Mouse (Mus musculus) urinary bladder, postnatal 10 days (tissue): ENCODE results near the gene Foxr2.

Experiments
- DNase-seq: peaks from one replicate; pipeline ENCODE4 v3.0.0; 2022; ENCODE audit warnings: low spot score

Gene Foxr2

GRCm38 (mm10) chrX:153118486-153118885, at the start of gene Foxr2:
Gene Foxr2, plus strand, starts transcription at chrX:153118786.
- DNase-seq, result no peak

DNA sequence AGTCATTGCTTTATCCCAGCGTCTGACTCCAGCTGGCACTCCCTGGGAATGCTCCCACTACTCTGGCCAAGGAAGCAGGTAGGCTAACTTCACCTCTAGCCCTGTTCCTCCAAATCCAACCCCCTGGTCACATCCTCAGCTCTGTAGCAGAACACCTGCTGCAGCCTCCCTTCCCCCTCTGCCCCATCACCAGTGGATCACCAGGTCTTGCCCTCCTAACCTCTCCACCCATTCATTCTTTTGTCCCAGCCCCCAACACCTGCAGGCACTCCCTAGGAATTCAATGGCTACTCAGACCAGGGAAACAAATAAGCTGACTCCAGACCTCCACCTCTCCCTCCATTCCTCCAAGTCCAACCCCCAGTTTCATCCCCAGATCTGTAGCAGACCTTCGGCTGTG, 427 bp downstream of the Foxr2 start:
- no peak for DNase-seq

GRCm38 (mm10) chrX:153139734-153140515, 21.3 kb downstream of the Foxr2 start, which contains the start of gene Rragb:
Gene Rragb, plus strand, starts transcription at chrX:153139981.
- peak; percentile 10 for DNase-seq

- no peak for DNase-seq
Measured at GRCm38 (mm10) chrX:153142656-153143055, 24.1 kb downstream of the Foxr2 start.

- no peak for DNase-seq
Measured at GRCm38 (mm10) chrX:153151766-153152165, 33.2 kb downstream of the Foxr2 start.

DNA sequence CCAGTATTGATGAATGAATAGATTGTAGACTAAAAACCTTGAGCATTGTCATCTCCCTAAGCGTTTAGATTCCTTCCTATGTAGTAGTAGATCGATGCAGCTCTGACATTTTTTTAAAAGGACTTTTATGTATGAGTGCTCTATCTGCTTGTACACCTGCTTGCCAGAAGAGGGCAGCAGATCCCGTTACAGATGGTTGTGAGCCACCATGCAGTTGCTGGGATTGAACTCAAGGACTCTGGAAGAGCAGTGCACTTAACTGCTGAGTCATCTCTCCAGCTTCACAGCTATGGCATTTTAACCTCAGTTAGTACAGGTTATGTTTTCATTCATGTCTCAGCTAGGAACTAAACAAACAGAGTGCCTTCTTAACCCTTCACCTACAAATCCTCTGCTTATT, 36.7 kb downstream of the Foxr2 start:
- no peak for DNase-seq

- DNase-seq, result no peak
Measured at GRCm38 (mm10) chrX:153174786-153175185, 56.2 kb downstream of the Foxr2 start.

GRCm38 (mm10) chrX:153182221-153182620, 63.6 kb downstream of the Foxr2 start:
- DNase-seq, result no peak
